Mouse (Mus musculus) myocyte (in vitro differentiated cells): ENCODE results near the gene Nt5c2. TPM values are rescaled to one million over a fixed set of nuclear protein-coding genes. Genes with fewer than 3 reads are reported as not detected.

ENCODE experiments used
- H3K27me3 ChIP-seq: one replicate; pipeline ENCODE4 v1.6.1; 2011; ENCODE audit not compliant: control insufficient read depth, insufficient read depth, insufficient read length
- H3K36me3 ChIP-seq: one replicate; pipeline ENCODE4 v1.6.1; 2011; ENCODE audit not compliant: control insufficient read depth, insufficient read depth
- H3K4me2 ChIP-seq: one replicate; pipeline ENCODE4 v1.6.1; 2011; ENCODE audit warnings: low read depth, control low read depth
- H3K4me3 ChIP-seq: one replicate; pipeline ENCODE4 v1.5.1; 2011; ENCODE audit warnings: mild to moderate bottlenecking, control low read depth, moderate library complexity
- H3K79me2 ChIP-seq: one replicate; pipeline ENCODE4 v1.6.1; 2011; ENCODE audit not compliant: control insufficient read depth, insufficient read depth
- H3ac ChIP-seq: one replicate; pipeline ENCODE4 v1.6.1; 2011; ENCODE audit not compliant: control insufficient read depth, insufficient read length
- CEBPB ChIP-seq: IDR thresholded peaks from 2 replicates; pipeline ENCODE4 v1.6.1; 2011; ENCODE audit warnings: mild to moderate bottlenecking, moderate library complexity; ENCODE audit not compliant: poor library complexity, insufficient read depth, severe bottlenecking
- E2F4 ChIP-seq: IDR thresholded peaks from one replicate; pipeline ENCODE4 v1.6.1; 2011; ENCODE audit warnings: mild to moderate bottlenecking, control low read depth, moderate library complexity; ENCODE audit not compliant: insufficient read depth
- MAX ChIP-seq: IDR thresholded peaks from one replicate; pipeline ENCODE4 v1.6.1; 2011; ENCODE audit warnings: low read depth, mild to moderate bottlenecking, control low read depth
- MYOD1 ChIP-seq, 3 experiments: IDR thresholded peaks; one replicate each; pipeline ENCODE4 v1.6.1; 2011; ENCODE audit warnings: control low read depth in 2 of 3, low read depth in 2 of 3, mild to moderate bottlenecking in 2 of 3, moderate library complexity in 1 of 3; ENCODE audit not compliant: insufficient read length in 2 of 3, control insufficient read depth in 1 of 3
- MYOG ChIP-seq, 3 experiments: IDR thresholded peaks; one replicate each; pipeline ENCODE4 v1.6.1; 2011; ENCODE audit warnings: control low read depth in 2 of 3, low read depth in 2 of 3, mild to moderate bottlenecking in 2 of 3; ENCODE audit not compliant: insufficient read length in 2 of 3, control insufficient read depth in 1 of 3, insufficient read depth in 1 of 3
- POLR2A ChIP-seq: IDR thresholded peaks from one replicate; pipeline ENCODE4 v1.6.1; 2011; ENCODE audit warnings: low read depth, mild to moderate bottlenecking, control low read depth, moderate library complexity; ENCODE audit not compliant: insufficient read length
- POLR2AphosphoS2 ChIP-seq: IDR thresholded peaks from one replicate; pipeline ENCODE4 v1.6.1; 2011; ENCODE audit warnings: low read depth, control low read depth; ENCODE audit not compliant: insufficient read length
- REST ChIP-seq: IDR thresholded peaks from one replicate; pipeline ENCODE4 v1.6.1; 2011; ENCODE audit warnings: mild to moderate bottlenecking, control low read depth, moderate library complexity; ENCODE audit not compliant: insufficient read depth, insufficient read length
- SRF ChIP-seq: IDR thresholded peaks from one replicate; pipeline ENCODE4 v1.6.1; 2011; ENCODE audit warnings: low read depth; ENCODE audit not compliant: control insufficient read depth, insufficient read length
- TCF12 ChIP-seq: IDR thresholded peaks from one replicate; pipeline ENCODE4 v1.6.1; 2011; ENCODE audit warnings: mild to moderate bottlenecking, control low read depth; ENCODE audit not compliant: poor library complexity, insufficient read depth, severe bottlenecking
- TCF3 ChIP-seq: IDR thresholded peaks from one replicate; pipeline ENCODE4 v1.6.1; 2011; ENCODE audit warnings: low read depth, control low read depth; ENCODE audit not compliant: insufficient read length
- USF1 ChIP-seq: IDR thresholded peaks from one replicate; pipeline ENCODE4 v1.6.1; 2011; ENCODE audit warnings: low read depth, mild to moderate bottlenecking, control low read depth, moderate library complexity
- polyA plus RNA-seq: library from polyadenylated mRNA; unstranded; fragments of >200 nt; fragmentation: generic; extraction: Trizol; gene quantifications from one replicate; pipeline ENCODE4 v1.2.1, GENCODE M21; 2012; ENCODE audit warnings: missing spikeins

Gene Nt5c2
- polyA plus RNA-seq = 19.5 TPM

GRCm38 (mm10) chr19:47014447-47015381 is at the start of gene Nt5c2, which contains the start of gene Ina:
Nt5c2 (minus strand) TSS chr19:47015153.
Ina (plus strand) TSS chr19:47014698.
- TF ChIP-seq USF1 (no peak), POLR2AphosphoS2 (no peak), SRF (no peak)
- Histone ChIP-seq H3K36me3 (no peaks in the 10 kb centered on the region), H3ac (no peak within 1 kb of the TSS), H3K27me3 (peaks cover 67% of the 10 kb centered on the region), H3K4me3 (no peak within 1 kb of the TSS), H3K79me2 (no peaks in the 10 kb centered on the region), H3K4me2 (no peak within 1 kb of the TSS)

- no peak overlapping the region for H3ac ChIP-seq
- H3K27me3 ChIP-seq = no peaks in the 10 kb centered on the region
- H3K4me3 ChIP-seq = no peak overlapping the region
- H3K36me3 ChIP-seq = no peaks in the 10 kb centered on the region
- TF ChIP-seq E2F4 (no peak), SRF (no peak), POLR2A (no peak), TCF12 (no peak), MYOD1 (IDR thresholded peaks at IDR 0.05; ENCODE audit: control insufficient read depth in 1 of 3, insufficient read length in 2 of 3, low read depth in 2 of 3) (no peak), TCF3 (no peak), MAX (no peak), REST (no peak), CEBPB (no peak), POLR2AphosphoS2 (no peak), USF1 (no peak), MYOG (IDR thresholded peaks at IDR 0.05; ENCODE audit: control insufficient read depth in 1 of 3, insufficient read depth in 1 of 3, insufficient read length in 2 of 3, low read depth in 2 of 3) (no peak)
- no peaks in the 10 kb centered on the region for H3K79me2 ChIP-seq
- no peak overlapping the region for H3K4me2 ChIP-seq
Measured at GRCm38 (mm10) chr19:47057684-47058083, 42.7 kb upstream of the Nt5c2 start.

GRCm38 (mm10) chr19:47053471-47053870 is 38.5 kb upstream of the Nt5c2 start:
- H3ac ChIP-seq = no peak overlapping the region
- H3K27me3 ChIP-seq = no peaks in the 10 kb centered on the region
- TF ChIP-seq TCF12 (no peak), REST (no peak), CEBPB (no peak), USF1 (no peak), POLR2AphosphoS2 (no peak), MAX (no peak), SRF (no peak), E2F4 (no peak), MYOD1 (IDR thresholded peaks at IDR 0.05; ENCODE audit: control insufficient read depth in 1 of 3, insufficient read length in 2 of 3, low read depth in 2 of 3) (no peak), POLR2A (no peak), MYOG (IDR thresholded peaks at IDR 0.05; ENCODE audit: control insufficient read depth in 1 of 3, insufficient read depth in 1 of 3, insufficient read length in 2 of 3, low read depth in 2 of 3) (no peak), TCF3 (no peak)
- H3K36me3 ChIP-seq = no peaks in the 10 kb centered on the region
- H3K79me2 ChIP-seq = peaks cover 10% of the 10 kb centered on the region
- no peak overlapping the region for H3K4me3 ChIP-seq
- H3K4me2 ChIP-seq = no peak overlapping the region

- Histone ChIP-seq H3K27me3 (no peaks in the 10 kb centered on the region), H3K4me3 (no peak overlapping the region), H3ac (no peak overlapping the region), H3K36me3 (no peaks in the 10 kb centered on the region), H3K4me2 (no peak overlapping the region), H3K79me2 (peaks cover 10% of the 10 kb centered on the region)
- TF ChIP-seq MYOG (IDR thresholded peaks at IDR 0.05; ENCODE audit: control insufficient read depth in 1 of 3, insufficient read depth in 1 of 3, insufficient read length in 2 of 3, low read depth in 2 of 3) (no peak), MYOD1 (IDR thresholded peaks at IDR 0.05; ENCODE audit: control insufficient read depth in 1 of 3, insufficient read length in 2 of 3, low read depth in 2 of 3) (no peak), E2F4 (no peak)
Measured at GRCm38 (mm10) chr19:47052927-47053326, 38.0 kb upstream of the Nt5c2 start.

GRCm38 (mm10) chr19:47050271-47051032 is 35.5 kb upstream of the Nt5c2 start, which contains the start of gene Pcgf6:
Pcgf6 (minus strand) TSS chr19:47050906.
- H3ac ChIP-seq = peak within 1 kb of the TSS; percentile 47
- H3K36me3 ChIP-seq = no peaks in the 10 kb centered on the region
- TF ChIP-seq REST (no peak), POLR2A (peak; percentile 81), USF1 (peak; percentile 4), POLR2AphosphoS2 (peak; percentile 80), TCF3 (no peak), E2F4 (no peak)
- H3K4me3 ChIP-seq = peak within 1 kb of the TSS; percentile 50
- H3K27me3 ChIP-seq = no peaks in the 10 kb centered on the region
- H3K79me2 ChIP-seq = peaks cover 10% of the 10 kb centered on the region
- peak within 1 kb of the TSS; percentile 94 for H3K4me2 ChIP-seq
